Mouse (Mus musculus): ENCODE measurements around the gene Atg7.

The Atg7 gene

DNA sequence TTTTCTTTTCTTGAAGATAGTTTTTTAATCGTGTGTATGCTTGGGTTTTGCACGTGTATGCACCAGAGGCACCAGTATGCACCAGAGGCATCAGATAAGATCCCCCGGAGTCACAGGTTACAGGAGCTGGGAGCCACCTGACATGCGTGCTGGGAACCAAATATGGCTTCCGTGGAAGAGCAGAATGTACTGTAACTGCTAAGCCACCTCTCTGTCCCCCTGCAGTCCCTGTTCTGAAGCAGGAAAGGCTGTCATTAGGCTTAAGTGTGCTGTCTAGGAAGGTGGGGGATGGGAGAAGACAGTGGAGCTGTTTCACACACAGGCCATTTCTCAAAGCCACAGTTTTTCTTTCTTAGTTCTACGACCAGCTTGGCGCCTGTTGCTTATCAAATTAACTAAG, 205.9 kb downstream of the Atg7 start:
- DNase-seq (ENCODE audit: extremely low read depth, low read depth, low spot score) = no peak

GRCm38 (mm10) chr6:114849787-114850186, 206.9 kb downstream of the Atg7 start:
- no peak for DNase-seq (ENCODE audit: extremely low read depth, low read depth, low spot score)

DNA sequence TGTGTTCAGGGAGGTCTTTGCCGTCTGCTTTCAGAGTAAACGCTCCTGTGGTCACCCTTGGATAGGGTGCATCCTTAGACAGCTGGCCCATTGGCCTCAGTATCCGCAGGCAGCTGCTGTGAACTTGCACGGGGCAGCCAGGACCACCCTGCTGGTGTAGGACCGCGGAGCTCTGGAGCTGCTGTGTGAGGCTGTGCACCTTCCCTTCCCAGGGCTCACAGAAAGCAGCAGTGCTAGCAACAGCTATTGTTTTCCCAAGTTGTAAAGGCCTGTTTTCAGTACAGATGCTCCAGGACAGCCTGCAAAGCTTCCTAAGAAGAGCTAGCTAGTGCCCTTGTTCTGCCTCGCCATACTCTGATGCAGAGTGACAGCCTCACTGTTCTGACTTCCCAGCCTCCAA, 208.8 kb downstream of the Atg7 start:
- DNase-seq (ENCODE audit: extremely low read depth, low read depth, low spot score) = no peak

DNA sequence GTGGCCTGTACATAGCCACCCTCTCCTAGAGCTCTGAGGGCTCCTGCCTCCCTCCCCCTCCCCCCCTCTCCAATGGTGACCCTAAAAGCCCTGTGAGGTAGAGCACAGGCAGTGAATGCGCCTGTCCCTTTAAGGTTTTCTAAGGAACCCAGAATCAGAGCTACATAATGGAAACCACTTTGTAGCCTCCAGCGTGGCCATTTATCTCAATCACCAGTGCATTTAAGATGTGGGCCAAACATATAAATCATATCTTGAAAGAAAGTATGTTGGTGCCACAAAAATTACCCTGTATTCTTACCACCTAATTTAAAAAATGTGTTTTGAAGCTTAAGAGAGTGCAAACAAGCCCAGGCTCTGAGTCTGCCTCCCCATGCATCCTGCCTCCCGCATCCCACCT, 209.8 kb downstream of the Atg7 start:
- DNase-seq (ENCODE audit: extremely low read depth, low read depth, low spot score) = no peak

GRCm38 (mm10) chr6:114854368-114854767, 211.5 kb downstream of the Atg7 start:
- no peak for DNase-seq (ENCODE audit: extremely low read depth, low read depth, low spot score)

- DNase-seq (ENCODE audit: extremely low read depth, low read depth, low spot score) = no peak
These were observed 212.7 kb downstream of the Atg7 start for GRCm38 (mm10) chr6:114855644-114856043.

- DNase-seq (ENCODE audit: extremely low read depth, low read depth, low spot score) = no peak
These were observed 213.6 kb downstream of the Atg7 start for GRCm38 (mm10) chr6:114856501-114856900.

DNA sequence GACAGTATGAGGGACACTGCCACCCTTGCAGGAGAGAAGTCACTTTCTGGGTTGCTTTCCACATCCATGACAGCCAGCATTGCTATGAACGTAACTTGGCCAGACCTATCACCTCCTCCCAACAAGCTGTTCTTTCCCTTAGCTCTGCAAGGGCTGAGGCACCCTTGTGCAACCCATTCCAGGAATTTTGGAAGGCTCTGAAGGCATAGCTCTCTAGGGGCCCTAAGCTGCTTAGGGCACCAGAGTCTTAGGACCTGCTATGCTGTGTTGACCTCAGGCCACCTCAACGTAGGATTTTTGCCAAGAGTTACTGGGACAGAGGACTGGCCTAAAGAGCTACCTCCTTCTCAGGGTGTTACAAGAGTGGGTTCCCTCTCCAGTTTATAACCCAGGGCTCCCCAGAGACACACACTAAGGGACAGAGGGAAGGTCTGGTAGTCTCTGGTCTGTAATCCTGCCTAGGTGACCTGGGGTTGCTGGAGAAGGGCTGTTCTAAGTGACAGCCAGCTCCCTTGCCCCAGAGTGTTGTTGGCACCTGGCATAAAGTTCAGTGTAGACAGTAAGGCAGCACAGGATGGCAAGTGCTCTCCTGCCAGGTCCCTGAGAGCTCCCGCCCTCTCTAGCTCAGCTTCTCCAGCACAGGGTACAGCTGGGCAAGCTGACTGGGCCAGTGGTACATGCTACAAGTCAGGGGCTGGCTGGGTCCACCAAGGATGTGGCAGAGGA, 215.3 kb downstream of the Atg7 start:
- peak; percentile 86 for DNase-seq (ENCODE audit: extremely low read depth, low read depth, low spot score)

GRCm38 (mm10) chr6:114858722-114859053, 215.8 kb downstream of the Atg7 start:
- DNase-seq (ENCODE audit: extremely low read depth, low read depth, low spot score) = no peak

DNA sequence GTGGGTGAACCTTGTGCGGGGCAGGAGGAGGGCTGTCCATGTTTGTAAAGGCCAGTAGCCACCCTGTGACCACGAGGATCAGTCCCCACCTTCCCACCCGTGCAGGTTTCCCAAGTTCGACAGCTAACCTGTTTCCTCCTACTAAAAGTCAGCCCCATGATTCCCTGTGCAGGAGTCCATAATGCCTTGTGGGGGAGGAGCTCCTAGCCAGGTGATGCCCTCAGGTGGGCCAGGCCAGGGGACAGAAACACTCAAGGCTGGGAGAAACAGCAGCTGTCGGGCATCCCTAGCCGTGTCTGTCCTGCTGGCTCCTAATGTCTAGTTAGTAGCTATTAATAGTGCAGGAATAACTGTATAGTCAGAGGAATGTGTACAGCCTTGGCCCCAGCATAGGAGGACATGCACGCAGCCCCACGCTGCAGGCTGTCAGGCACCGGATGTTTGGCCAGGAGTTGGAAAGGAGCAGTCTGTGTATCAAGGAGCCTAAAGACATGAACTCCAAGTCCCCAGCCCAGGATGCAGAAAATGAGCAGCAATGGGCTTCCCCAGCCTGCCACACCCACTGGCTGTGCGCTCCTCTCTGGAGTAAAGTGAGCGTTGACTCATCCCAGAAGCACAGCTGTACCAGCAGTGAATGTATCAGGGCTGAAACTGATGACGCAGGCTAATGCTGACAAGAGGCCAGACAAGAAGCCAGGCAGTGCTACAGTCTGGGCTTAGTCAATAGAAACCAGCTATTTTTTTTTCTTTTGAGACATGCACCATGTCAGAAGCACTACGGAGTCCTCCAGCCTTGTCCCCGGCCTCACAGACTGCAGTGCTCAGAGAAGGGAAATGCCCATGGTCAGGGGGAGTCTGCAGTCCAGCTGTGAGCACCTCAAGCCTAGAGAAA, 218.0 kb downstream of the Atg7 start:
- no peak for DNase-seq (ENCODE audit: extremely low read depth, low read depth, low spot score)

GRCm38 (mm10) chr6:114861591-114861990, 218.7 kb downstream of the Atg7 start:
- DNase-seq (ENCODE audit: extremely low read depth, low read depth, low spot score) = no peak

DNA sequence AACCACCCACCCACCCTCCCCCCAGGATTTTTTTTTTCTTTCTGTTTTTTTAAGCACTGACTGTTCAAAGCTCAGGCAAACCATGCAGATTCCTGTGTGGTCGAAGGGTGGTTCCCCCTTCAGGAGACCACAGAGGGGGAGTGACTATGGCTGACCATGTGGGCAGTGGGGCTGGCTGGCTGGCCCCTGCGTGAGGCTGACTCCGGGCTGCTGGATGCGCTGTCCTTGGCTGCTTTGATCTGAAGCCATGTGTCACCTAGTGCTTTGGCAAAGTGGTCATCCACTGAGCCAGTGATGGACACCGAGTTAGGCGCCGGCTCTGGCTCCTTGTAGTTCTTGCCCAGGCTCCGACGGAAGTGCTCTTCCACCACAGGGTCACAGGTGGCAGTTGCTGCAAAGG, 219.1 kb downstream of the Atg7 start:
- DNase-seq (ENCODE audit: extremely low read depth, low read depth, low spot score) = no peak

GRCm38 (mm10) chr6:114863501-114863900, 220.6 kb downstream of the Atg7 start:
- DNase-seq (ENCODE audit: extremely low read depth, low read depth, low spot score) = no peak

DNA sequence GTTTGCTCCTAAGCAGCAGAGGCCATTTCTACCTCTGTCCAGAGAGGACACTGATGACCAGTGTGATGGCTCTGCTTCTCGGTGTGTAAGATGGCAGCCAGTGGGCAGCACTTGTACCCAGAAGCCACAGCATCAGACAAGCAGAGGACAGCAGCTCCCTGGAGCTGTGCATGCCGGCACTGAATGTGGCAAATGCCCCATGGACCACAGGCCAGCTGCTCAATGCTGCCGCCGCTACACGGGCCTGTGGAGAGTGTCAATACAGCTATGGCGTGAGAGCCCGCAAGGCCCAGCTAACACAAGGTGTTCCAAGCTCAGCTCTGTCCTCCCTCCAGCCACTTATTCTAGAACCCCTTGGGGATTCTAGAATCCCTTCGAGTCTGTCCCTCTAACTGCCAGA, 221.5 kb downstream of the Atg7 start:
- DNase-seq (ENCODE audit: extremely low read depth, low read depth, low spot score) = no peak

DNA sequence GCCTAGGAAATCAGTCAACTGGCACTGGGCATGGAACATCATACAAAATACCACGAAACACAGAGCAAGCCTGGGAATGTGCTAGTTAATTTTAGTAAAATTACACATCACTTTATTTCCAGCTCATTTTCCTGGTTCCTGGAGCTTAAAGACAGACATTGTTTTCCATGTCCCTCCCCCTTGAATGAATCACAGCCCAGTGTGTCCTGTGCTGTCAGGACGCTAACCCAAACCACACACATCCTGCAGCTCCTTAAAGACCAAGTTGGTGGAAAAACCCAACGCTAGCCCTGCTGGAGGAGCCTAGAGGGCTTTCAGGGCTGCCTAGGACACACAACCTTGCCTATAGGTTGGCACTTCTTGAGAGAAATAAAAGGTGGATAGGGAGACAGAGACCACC, 223.2 kb downstream of the Atg7 start:
- DNase-seq (ENCODE audit: extremely low read depth, low read depth, low spot score) = no peak

DNA sequence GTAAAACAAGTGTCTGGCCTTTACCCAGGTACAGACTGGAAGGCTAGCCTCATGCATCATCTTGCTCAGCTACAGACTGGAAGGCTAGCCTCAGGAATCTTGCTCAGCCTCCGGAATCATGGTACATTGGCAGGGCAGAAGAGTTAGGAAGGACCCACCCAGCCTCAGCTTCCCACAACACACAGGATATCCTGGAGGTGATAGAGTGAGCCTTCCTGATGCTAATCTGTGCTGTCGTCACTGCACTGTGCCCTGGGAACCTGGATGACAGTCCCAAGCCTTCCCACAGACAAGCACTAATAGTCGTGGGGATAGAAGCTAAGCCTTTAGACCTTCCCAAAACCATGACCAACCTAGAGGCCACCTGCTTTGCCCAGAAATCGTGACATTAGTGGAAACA, 223.7 kb downstream of the Atg7 start:
- no peak for DNase-seq (ENCODE audit: extremely low read depth, low read depth, low spot score)

DNA sequence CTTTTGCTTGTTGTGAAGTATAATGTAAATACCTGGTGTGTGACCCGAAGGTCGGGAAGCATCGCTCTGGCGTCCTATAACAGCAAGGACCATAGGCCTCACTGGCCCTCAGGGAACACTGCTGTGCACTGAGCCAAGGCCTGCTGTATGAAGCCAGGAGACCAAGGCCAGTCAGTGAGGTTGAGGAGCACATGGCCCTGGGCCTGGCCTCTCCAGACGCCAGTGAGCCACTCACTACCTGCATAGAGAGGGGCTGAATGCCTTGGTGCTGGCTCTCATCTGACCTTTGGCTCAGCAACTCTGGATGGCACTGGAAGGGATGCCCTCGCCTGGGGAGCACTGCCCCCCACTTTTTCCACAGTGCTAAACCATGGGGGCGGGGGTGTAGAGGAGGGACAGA, 225.8 kb downstream of the Atg7 start:
- DNase-seq (ENCODE audit: extremely low read depth, low read depth, low spot score) = no peak

- DNase-seq (ENCODE audit: extremely low read depth, low read depth, low spot score) = no peak
These were observed 226.7 kb downstream of the Atg7 start for GRCm38 (mm10) chr6:114869501-114870076.

GRCm38 (mm10) chr6:114871010-114871660, 228.2 kb downstream of the Atg7 start:
- DNase-seq (ENCODE audit: extremely low read depth, low read depth, low spot score) = no peak

DNA sequence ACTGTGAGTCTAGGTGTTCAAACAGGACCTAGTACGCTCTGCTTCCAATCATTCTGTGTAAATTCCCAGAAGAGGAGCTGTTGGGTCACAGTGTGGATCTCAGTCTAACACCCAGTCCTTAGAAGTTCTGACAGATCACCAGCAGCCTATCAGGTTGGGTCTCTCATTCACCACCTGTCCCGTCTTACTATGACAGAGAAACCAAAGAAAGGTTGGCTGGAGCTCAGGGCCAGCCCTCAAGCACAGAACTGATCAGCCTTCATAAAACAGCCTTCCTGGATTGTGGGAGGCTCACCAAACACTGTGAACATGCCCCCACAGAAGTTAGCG, 230.9 kb downstream of the Atg7 start:
- no peak for DNase-seq (ENCODE audit: extremely low read depth, low read depth, low spot score)

GRCm38 (mm10) chr6:114874138-114874928, 231.4 kb downstream of the Atg7 start:
- DNase-seq (ENCODE audit: extremely low read depth, low read depth, low spot score) = no peak
